Mouse (Mus musculus) brain, embryonic 14.5 days (tissue): ENCODE results near the gene Ptma.

Source experiments
- CTCF ChIP-seq: fragments of 200-500 bp; IDR thresholded peaks from 2 replicates; pipeline ENCODE4 v1.5.1; 2012; ENCODE audit warnings: inconsistent platforms, mild to moderate bottlenecking, moderate library complexity, borderline replicate concordance; ENCODE audit not compliant: insufficient read depth, insufficient read length; ENCODE audit errors: extremely low read depth
- POLR2A ChIP-seq: fragments of 200-500 bp; IDR thresholded peaks from 2 replicates; pipeline ENCODE4 v1.6.1; 2012; ENCODE audit warnings: mild to moderate bottlenecking, inconsistent platforms, borderline replicate concordance; ENCODE audit not compliant: poor library complexity, insufficient read depth, insufficient read length, severe bottlenecking; ENCODE audit errors: extremely low read depth

DNA sequence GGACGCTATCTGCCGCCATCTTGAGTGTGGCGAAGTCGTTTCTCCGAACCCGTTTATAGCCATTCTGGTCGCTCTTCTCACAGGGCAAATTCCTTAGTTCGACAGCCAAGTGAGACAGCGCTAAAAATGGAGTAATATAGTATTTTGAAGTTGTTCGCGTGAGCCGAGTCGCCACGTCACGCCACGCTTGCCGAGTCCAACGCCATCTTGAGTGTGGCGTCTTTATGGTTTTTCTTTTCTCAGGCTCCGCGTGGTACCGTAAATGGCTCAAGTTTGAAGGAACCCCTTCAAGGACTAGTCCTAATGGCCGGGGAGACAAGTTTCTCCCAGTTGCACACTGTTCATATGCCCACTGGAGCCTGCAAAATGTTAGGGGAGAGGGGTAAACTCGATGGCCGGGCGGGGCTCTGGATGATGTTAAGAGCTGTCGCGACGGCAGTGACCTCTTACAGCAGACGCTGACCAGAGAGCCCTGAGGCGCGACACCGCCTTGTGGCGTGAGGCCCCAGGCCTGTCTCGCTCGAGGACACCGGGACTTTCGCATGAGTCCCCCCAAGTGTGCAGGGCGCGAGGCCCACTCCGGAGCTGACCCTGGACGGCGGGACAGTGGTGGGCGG lies 919 bp upstream of the Ptma start:
- TF ChIP-seq CTCF, result no peak
- no peak for TF ChIP-seq POLR2A
